Mouse (Mus musculus) midbrain, embryonic 14.5 days (tissue): ENCODE measurements around the gene Mpv17l2. TPM values are rescaled to one million over a fixed set of nuclear protein-coding genes. Genes with fewer than 3 reads are reported as not detected.

Experiments
- ATAC-seq: fragments of 200-750 bp; cut with Nextera tagmentation; 2 replicates; pipeline ENCODE4 v1.8.0; 2017; ENCODE audit warnings: moderate number of reproducible peaks, moderate library complexity; ENCODE audit not compliant: low FRiP score, low TSS enrichment
- DNase-seq: peaks from one replicate; pipeline ENCODE4 v3.0.0-alpha.2; 2015
- H3K27ac ChIP-seq: fragments of 300-500 bp; sonication (generic); replicated peaks from 2 replicates; pipeline ENCODE4 v1.5.1; 2014; ENCODE audit warnings: mild to moderate bottlenecking, low read depth, low read length, moderate library complexity
- H3K27me3 ChIP-seq: fragments of 300-500 bp; sonication (generic); 2 replicates; pipeline ENCODE4 v1.6.1; 2014; ENCODE audit warnings: low read length, control low read depth, mixed read lengths; ENCODE audit not compliant: control insufficient read depth, insufficient read depth
- H3K36me3 ChIP-seq: fragments of 300-500 bp; sonication (generic); 2 replicates; pipeline ENCODE4 v1.6.1; 2014; ENCODE audit warnings: low read length, control low read depth; ENCODE audit not compliant: control insufficient read depth, insufficient read depth
- H3K4me1 ChIP-seq: fragments of 300-500 bp; sonication (generic); 2 replicates; pipeline ENCODE4 v1.6.1; 2014; ENCODE audit warnings: mild to moderate bottlenecking, antibody characterized with exemption, low read length, control low read depth; ENCODE audit not compliant: control insufficient read depth, insufficient read depth
- H3K4me2 ChIP-seq: fragments of 300-500 bp; sonication (generic); 2 replicates; pipeline ENCODE4 v1.6.1; 2014; ENCODE audit warnings: mild to moderate bottlenecking, low read length, moderate library complexity
- H3K4me3 ChIP-seq: fragments of 300-500 bp; sonication (generic); replicated peaks from 2 replicates; pipeline ENCODE4 v1.5.1; 2014; ENCODE audit warnings: low read depth, low read length
- H3K9ac ChIP-seq: fragments of 300-500 bp; sonication (generic); replicated peaks from 2 replicates; pipeline ENCODE4 v1.6.1; 2014; ENCODE audit warnings: mild to moderate bottlenecking, low read length, moderate library complexity
- H3K9me3 ChIP-seq: fragments of 300-500 bp; sonication (generic); 2 replicates; pipeline ENCODE4 v1.6.1; 2016; ENCODE audit warnings: low read length, control low read depth, mixed read lengths; ENCODE audit not compliant: control insufficient read depth
- WGBS: fragments of 180-500 bp; shearing (Covaris S2); extraction: QIAGEN DNeasy Blood & Tissue Kit; methylation state at CpG from one replicate; pipeline ENCODE4 v1.1.7; 2014; 5-methylcytosine and 5-hydroxymethylcytosine counted together
- polyA plus RNA-seq: library from polyadenylated mRNA; unstranded; fragments of >200 nt; fragmentation: Nextera tagmentation; extraction: Ambion mirVana; gene quantifications from 2 replicates; pipeline ENCODE4 v1.2.1, GENCODE M21; 2014

Gene Mpv17l2
- 37.1 and 39.0 TPM in 2 replicates for polyA plus RNA-seq

DNA sequence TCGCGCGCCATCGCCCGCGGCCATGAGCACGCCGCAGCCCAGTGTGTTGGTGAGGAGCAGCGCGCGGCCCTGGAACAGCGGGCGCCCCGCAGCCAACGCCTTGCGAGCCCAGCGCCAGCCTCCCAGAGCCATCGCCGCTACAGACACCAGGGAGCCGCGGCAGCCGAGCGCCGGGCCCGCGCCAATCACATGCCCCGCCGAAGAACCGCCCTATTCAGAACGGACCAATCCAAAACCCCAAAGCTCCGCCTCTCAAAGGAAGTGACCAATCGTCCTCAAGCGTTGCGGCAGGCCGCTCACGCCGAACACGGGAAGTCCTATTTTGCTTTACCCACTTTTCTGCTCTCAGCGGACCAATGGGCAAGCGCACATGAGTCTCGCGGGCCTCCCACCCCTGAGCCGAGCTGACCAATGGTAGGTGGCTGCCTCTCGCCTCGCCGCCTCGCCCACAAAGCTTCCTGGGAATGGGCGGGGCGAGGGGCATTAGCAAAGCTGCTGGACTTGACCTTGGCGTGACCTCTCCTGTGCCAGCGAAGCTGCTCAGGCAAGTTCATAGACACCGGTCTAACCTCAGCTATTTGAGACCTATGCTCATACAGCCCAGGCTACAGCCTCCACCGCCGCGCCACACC, at the start of gene Mpv17l2:
Gene Mpv17l2, minus strand, starts transcription at position 172 of the 632 bp plus-strand sequence.
- Histone ChIP-seq H3K4me1 (peaks cover 18% of the 10 kb centered on the region), H3K9ac (peak within 1 kb of the TSS; percentile 79), H3K27me3 (no peaks in the 10 kb centered on the region), H3K27ac (peak within 1 kb of the TSS; percentile 73), H3K36me3 (peaks cover 36% of the 10 kb centered on the region), H3K4me2 (peak within 1 kb of the TSS; percentile 84), H3K9me3 (no peaks in the 10 kb centered on the region), H3K4me3 (peak within 1 kb of the TSS; percentile 60)
- WGBS, result under 1% methylated on average over 55 of the region's 55 CpGs
- DNase-seq (peak; percentile 98), ATAC-seq (peak; percentile 95)

- Histone ChIP-seq H3K4me1 (peaks cover 6% of the 10 kb centered on the region), H3K4me2 (no peak overlapping the region), H3K27ac (no peak overlapping the region), H3K27me3 (peaks cover 12% of the 10 kb centered on the region), H3K9ac (no peak overlapping the region), H3K4me3 (no peak overlapping the region), H3K36me3 (no peaks in the 10 kb centered on the region), H3K9me3 (no peaks in the 10 kb centered on the region)
- WGBS, result 82% methylated on average over 8 of the region's 8 CpGs
- no peak for ATAC-seq
- no peak for DNase-seq
Observed at GRCm38 (mm10) chr8:70808955-70809701, 48.4 kb upstream of the Mpv17l2 start.

DNA sequence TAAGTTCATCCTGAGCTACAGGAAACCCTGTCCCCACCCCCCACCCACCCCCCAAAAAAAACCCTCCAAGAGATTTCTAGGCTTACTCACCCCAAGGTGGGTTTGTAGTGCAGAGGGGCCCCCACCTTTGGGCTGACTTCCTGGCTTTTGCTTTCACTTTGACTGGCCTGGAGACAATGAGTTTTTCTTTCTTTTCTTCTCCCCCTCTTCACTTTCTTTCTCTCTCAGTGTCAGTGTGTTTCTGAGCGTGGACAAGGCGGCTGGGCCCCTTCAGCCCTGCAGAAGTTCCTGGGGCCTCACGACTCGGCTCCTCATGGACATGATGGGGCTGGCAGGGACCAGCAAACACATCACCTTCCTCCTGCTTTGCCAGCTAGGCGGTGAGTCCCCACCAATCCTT, 47.5 kb upstream of the Mpv17l2 start, which contains the start of gene Il12rb1:
Gene Il12rb1, plus strand, starts transcription at position 211 of the 400 bp plus-strand sequence.
- H3K4me3 ChIP-seq, result no peak within 1 kb of the TSS
- H3K9me3 ChIP-seq, result no peaks in the 10 kb centered on the region
- no peak within 1 kb of the TSS for H3K4me2 ChIP-seq
- H3K9ac ChIP-seq, result no peak within 1 kb of the TSS
- no peaks in the 10 kb centered on the region for H3K36me3 ChIP-seq
- no peak for ATAC-seq
- no peak within 1 kb of the TSS for H3K27ac ChIP-seq
- peaks cover 11% of the 10 kb centered on the region for H3K4me1 ChIP-seq
- peaks cover 21% of the 10 kb centered on the region for H3K27me3 ChIP-seq
- no peak for DNase-seq
- 61% methylated on average over 5 of the region's 5 CpGs for WGBS

DNA sequence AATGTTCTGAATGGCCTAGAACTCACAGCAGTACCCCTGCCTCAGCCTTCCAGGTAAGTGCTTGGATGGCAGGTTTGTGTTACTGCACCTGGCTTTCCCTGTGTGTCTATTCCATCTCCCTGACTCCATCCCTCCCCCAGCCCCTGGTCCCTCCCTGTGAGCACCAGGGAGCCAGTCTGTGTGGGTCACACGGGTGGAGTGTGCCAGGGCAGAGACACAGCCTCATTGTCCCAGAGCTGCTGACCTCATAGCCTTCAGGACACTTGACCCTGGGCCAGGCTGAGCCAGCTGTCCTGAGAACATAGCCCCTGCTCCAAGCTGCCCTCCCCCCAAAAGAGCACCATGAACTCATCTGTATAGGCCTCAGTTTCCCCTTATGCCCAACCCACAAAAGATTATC, 46.6 kb upstream of the Mpv17l2 start:
- ATAC-seq (no peak), DNase-seq (no peak)

DNA sequence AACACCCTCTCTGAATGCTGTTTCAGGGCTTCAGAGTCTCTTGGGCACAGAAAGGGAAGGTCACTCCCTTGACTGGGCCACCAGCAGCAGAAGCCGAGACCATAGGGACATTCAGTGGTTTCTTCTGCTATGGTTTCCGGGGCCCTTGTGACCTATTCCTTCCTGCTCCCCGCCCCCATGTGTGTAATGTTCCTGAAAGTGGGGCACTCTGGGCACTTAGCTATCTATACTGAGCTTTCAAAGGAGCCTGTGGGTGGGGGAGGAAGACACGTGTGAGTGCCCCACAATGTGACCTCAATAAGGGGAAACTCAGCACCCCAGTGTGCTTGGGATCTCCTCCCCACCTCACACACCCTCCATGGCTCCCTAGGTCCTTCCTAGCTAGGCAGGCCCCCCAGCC, 45.8 kb upstream of the Mpv17l2 start:
- DNase-seq, result no peak
- no peaks in the 10 kb centered on the region for H3K36me3 ChIP-seq
- no peak overlapping the region for H3K4me2 ChIP-seq
- H3K9ac ChIP-seq, result no peak overlapping the region
- 82% methylated on average over 4 of the region's 4 CpGs for WGBS
- H3K27ac ChIP-seq, result no peak overlapping the region
- no peaks in the 10 kb centered on the region for H3K9me3 ChIP-seq
- H3K27me3 ChIP-seq, result peaks cover 26% of the 10 kb centered on the region
- no peak for ATAC-seq
- H3K4me1 ChIP-seq, result peaks cover 11% of the 10 kb centered on the region
- H3K4me3 ChIP-seq, result no peak overlapping the region

More for the DNA sequence above, 46.6 kb upstream of the Mpv17l2 start:
- no peak overlapping the region for H3K4me3 ChIP-seq
- H3K9me3 ChIP-seq, result no peaks in the 10 kb centered on the region
- peaks cover 11% of the 10 kb centered on the region for H3K4me1 ChIP-seq
- 39% methylated on average over 1 of the region's 1 CpGs for WGBS
- H3K27ac ChIP-seq, result no peak overlapping the region
- no peaks in the 10 kb centered on the region for H3K36me3 ChIP-seq
- peaks cover 26% of the 10 kb centered on the region for H3K27me3 ChIP-seq
- H3K9ac ChIP-seq, result no peak overlapping the region
- H3K4me2 ChIP-seq, result no peak overlapping the region

- H3K9me3 ChIP-seq, result no peaks in the 10 kb centered on the region
- H3K27ac ChIP-seq, result no peak within 1 kb of the TSS
- H3K4me2 ChIP-seq, result peak within 1 kb of the TSS; percentile 73
- H3K4me1 ChIP-seq, result peaks cover 11% of the 10 kb centered on the region
- WGBS, result under 1% methylated on average over 45 of the region's 45 CpGs
- H3K4me3 ChIP-seq, result peak within 1 kb of the TSS; percentile 47
- no peaks in the 10 kb centered on the region for H3K36me3 ChIP-seq
- peak within 1 kb of the TSS; percentile 39 for H3K9ac ChIP-seq
- DNase-seq (peak; percentile 87), ATAC-seq (peak; percentile 84)
- peaks cover 30% of the 10 kb centered on the region for H3K27me3 ChIP-seq
Observed at GRCm38 (mm10) chr8:70804481-70805206, 43.9 kb upstream of the Mpv17l2 start, which contains the start of gene Mast3. Mast3 (minus strand) TSS chr8:70805054.

DNA sequence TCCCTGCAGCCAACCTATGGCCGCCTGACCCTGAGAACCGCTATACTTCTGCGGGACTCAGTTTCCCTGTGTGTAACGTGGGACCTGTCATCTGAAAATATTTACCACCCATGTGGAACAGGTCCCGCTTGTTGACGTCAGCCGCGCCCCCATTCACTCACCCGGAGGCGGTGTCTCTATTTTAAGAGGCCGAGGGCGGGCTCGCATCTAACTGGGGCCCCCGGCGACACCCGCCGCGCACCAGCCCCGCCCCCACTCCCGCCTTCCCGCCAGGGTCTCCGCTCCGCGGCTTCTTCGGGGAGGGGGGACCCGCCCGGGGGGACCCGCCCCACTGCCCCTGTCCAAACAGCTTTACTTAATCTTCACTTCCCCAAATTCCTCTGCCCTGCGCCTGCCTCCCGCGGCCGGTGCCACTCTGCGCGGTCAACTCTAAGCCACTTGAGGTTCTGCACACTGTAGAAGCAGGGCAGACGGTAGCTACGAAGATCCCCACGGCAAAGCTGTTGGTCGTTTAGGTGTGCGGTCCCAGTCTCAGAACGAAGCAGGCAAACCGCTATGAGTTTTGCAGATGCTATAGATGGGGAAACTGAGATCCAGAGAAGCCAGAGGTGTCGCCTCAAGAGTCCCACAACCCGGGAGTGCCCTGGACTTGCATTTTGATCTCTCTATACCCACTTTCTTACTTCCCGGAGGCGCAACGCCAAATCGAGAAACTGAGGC, 43.2 kb upstream of the Mpv17l2 start:
- DNase-seq, result no peak
- peaks cover 37% of the 10 kb centered on the region for H3K27me3 ChIP-seq
- 2% methylated on average over 45 of the region's 47 CpGs for WGBS
- peak overlapping the region; percentile 73 for H3K4me2 ChIP-seq
- ATAC-seq, result no peak
- H3K4me3 ChIP-seq, result peak overlapping the region; percentile 47
- no peaks in the 10 kb centered on the region for H3K9me3 ChIP-seq
- H3K27ac ChIP-seq, result no peak overlapping the region
- peak overlapping the region; percentile 39; the same call in 1 of the 2 replicates for H3K9ac ChIP-seq
- H3K36me3 ChIP-seq, result no peaks in the 10 kb centered on the region
- peaks cover 11% of the 10 kb centered on the region for H3K4me1 ChIP-seq
